In genomic region chr10:118722132-118722551, GRCm38 (mm10) we compare ENCODE assay signal across 9 mouse cellular contexts.
DNase-seq lines count a peak whose midpoint lies in the region; ATAC-seq and TF ChIP-seq lines count a peak whose summit lies in the region.
"Had no signal": no experiment of that assay in that cellular context is flagged by ENCODE, and none has a peak within 500 bp of the region (broad histone marks: within the 10 kb centered on the region; RNA-seq: fewer than 3 reads in every experiment).

No protein-coding gene starts in this region.

- no peak overlapping the region for H3K4me3 ChIP-seq in midbrain, embryonic 14.5 days (replicated peaks; ENCODE audit: low read depth, low read length)
- H3K4me3 ChIP-seq in midbrain, embryonic 10.5 days = no peak overlapping the region
- no peak overlapping the region for H3K4me3 ChIP-seq in kidney, adult 2 months (ENCODE audit: insufficient read depth, low read depth, low read length)
- no peak overlapping the region for H3K4me3 ChIP-seq in stomach, embryonic 15.5 days (replicated peaks)

- H3K9ac ChIP-seq in midbrain, embryonic 14.5 days (replicated peaks; ENCODE audit: low read length) = no peak overlapping the region
- H3K9ac ChIP-seq in stomach, embryonic 15.5 days = no peak overlapping the region

- no peak for TF ChIP-seq CTCF in kidney, adult 2 months (conservative IDR thresholded peaks at IDR 0.05; ENCODE audit: insufficient read depth, insufficient read length, low read depth, low read length)

- H3K27ac ChIP-seq in midbrain, embryonic 14.5 days (replicated peaks; ENCODE audit: low read depth, low read length) = 0 out of 2 replicates have a peak overlapping the region, but pooled peaks have one; percentile 45
- H3K27ac ChIP-seq in midbrain, embryonic 10.5 days (replicated peaks) = no peak overlapping the region
- H3K27ac ChIP-seq in kidney, adult 2 months (ENCODE audit: insufficient read depth, low read depth, low read length) = no peak overlapping the region
- peak overlapping the region; percentile 37; the same call in 1 of the 2 replicates for H3K27ac ChIP-seq in stomach, embryonic 15.5 days

- DNase-seq in midbrain, embryonic 14.5 days = peak; percentile 20
- no peak for DNase-seq in midbrain, embryonic 10.5 days (ENCODE audit: low spot score)
- DNase-seq in gastrocnemius, adult 8-10 months (ENCODE audit: low spot score in 2 of 2) = peak; percentile 5 to 20
- peak; percentile 82 for DNase-seq in kidney, adult 2 months
- no peak for DNase-seq in cerebellum, adult 18-20 months
- no peak for DNase-seq in adrenal gland, adult 8-10 months
- DNase-seq in ovary, postnatal 14 days (ENCODE audit: low spot score) = no peak
- DNase-seq: cerebellum, adult 2 months had no signal

- 0 out of 2 replicates have a peak, but pooled peaks cover 3% of the 10 kb centered on the region for H3K27me3 ChIP-seq in midbrain, embryonic 14.5 days (ENCODE audit: control insufficient read depth, insufficient read depth, low read length)
- H3K27me3 ChIP-seq in midbrain, embryonic 10.5 days (ENCODE audit: low read depth, poor library complexity, severe bottlenecking) = no peaks in the 10 kb centered on the region
- no peaks in the 10 kb centered on the region for H3K27me3 ChIP-seq in kidney, adult 2 months (replicated peaks; ENCODE audit: control insufficient read depth, insufficient read depth, low read length)
- no peaks in the 10 kb centered on the region for H3K27me3 ChIP-seq in stomach, embryonic 15.5 days (replicated peaks)

- 46% methylated on average over 5 of the region's 5 CpGs for WGBS in midbrain, embryonic 14.5 days
- WGBS in midbrain, embryonic 10.5 days = 65% methylated on average over 5 of the region's 5 CpGs
- 26% methylated on average over 5 of the region's 5 CpGs for WGBS in kidney, adult 2 months
- WGBS in stomach, embryonic 15.5 days = 48% methylated on average over 5 of the region's 5 CpGs

- no peaks in the 10 kb centered on the region for H3K36me3 ChIP-seq in midbrain, embryonic 14.5 days (ENCODE audit: control insufficient read depth, insufficient read depth, low read length)
- no peaks in the 10 kb centered on the region for H3K36me3 ChIP-seq in midbrain, embryonic 10.5 days
- no peaks in the 10 kb centered on the region for H3K36me3 ChIP-seq in kidney, adult 2 months (ENCODE audit: control insufficient read depth, insufficient read depth, low read length)
- H3K36me3 ChIP-seq in stomach, embryonic 15.5 days = no peaks in the 10 kb centered on the region

- peaks cover 20% of the 10 kb centered on the region for H3K4me1 ChIP-seq in midbrain, embryonic 14.5 days (ENCODE audit: control insufficient read depth, insufficient read depth, low read length)
- H3K4me1 ChIP-seq in midbrain, embryonic 10.5 days = peaks cover 10% of the 10 kb centered on the region
- peaks cover 5% of the 10 kb centered on the region; the same call in 1 of the 2 replicates for H3K4me1 ChIP-seq in kidney, adult 2 months (ENCODE audit: control insufficient read depth, insufficient read depth, low read length)
- H3K4me1 ChIP-seq in stomach, embryonic 15.5 days = 0 out of 2 replicates have a peak, but pooled peaks cover 3% of the 10 kb centered on the region

- H3K4me2 ChIP-seq in midbrain, embryonic 14.5 days (ENCODE audit: low read length) = no peak overlapping the region
- H3K4me2 ChIP-seq in stomach, embryonic 15.5 days = no peak overlapping the region

- H3K9me3 ChIP-seq in midbrain, embryonic 14.5 days (ENCODE audit: control insufficient read depth, low read length) = no peaks in the 10 kb centered on the region
- no peaks in the 10 kb centered on the region for H3K9me3 ChIP-seq in midbrain, embryonic 10.5 days (replicated peaks)
- H3K9me3 ChIP-seq in stomach, embryonic 15.5 days = no peaks in the 10 kb centered on the region

- TF ChIP-seq POLR2A in kidney, adult 2 months (IDR thresholded peaks at IDR 0.05; ENCODE audit: low read depth, low read length) = no peak

- no peak for ATAC-seq in midbrain, embryonic 14.5 days (ENCODE audit: low FRiP score, low TSS enrichment)
- 0 out of 2 replicates have a peak, but pooled peaks have one; percentile 22 for ATAC-seq in stomach, embryonic 15.5 days (ENCODE audit: insufficient read depth, low FRiP score, low read depth)

Comparison
In these comparisons a context has a peak if more than half of its experiments do, and no peak if none do; other contexts are left out.
1. DNase-seq: peak in midbrain, embryonic 14.5 days (single experiment), gastrocnemius, adult 8-10 months (2 of 2) and kidney, adult 2 months (single experiment); none in midbrain, embryonic 10.5 days (single experiment), cerebellum, adult 18-20 months (0 of 2), adrenal gland, adult 8-10 months (single experiment) and ovary, postnatal 14 days (single experiment).
2. H3K27ac ChIP-seq: peak in midbrain, embryonic 14.5 days (single experiment) and stomach, embryonic 15.5 days (single experiment); none in midbrain, embryonic 10.5 days (single experiment) and kidney, adult 2 months (single experiment).